In the genomic region with DNA sequence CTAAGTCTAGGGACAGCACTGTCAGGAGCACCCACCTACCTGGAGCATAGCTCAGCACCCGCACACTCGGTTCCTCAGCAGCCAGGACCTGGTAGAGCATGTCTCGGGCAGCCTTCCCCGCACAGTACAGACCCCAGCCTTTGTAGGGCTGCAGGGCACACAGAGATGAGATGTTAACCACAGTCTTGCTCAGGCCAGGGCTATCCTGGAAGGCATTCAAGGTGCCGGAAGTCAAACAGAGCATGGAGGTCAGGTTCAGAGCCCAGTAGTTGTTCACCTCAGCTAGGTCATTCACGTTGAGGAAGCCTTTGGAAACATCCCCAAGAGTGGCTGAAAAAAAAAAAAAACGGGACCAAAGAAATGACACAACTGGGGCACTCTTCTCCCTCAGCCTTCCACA, we compare ENCODE assay signal across 9 mouse cellular contexts. TPM values are rescaled to one million over a fixed set of nuclear protein-coding genes. Genes with fewer than 3 reads are reported as not detected.
A peak's percentile ranks its signal among the peaks of the same experiment; 100 is the strongest.
DNase-seq lines count a peak whose midpoint lies in the region; ATAC-seq and TF ChIP-seq lines count a peak whose summit lies in the region.
"Not testable (repeated sequence)": the region's sequence is repeated elsewhere in the genome, so short reads cannot be mapped to it uniquely, and the experiment has no call there.
"Had no signal": no experiment of that assay in that cellular context is flagged by ENCODE, and none has a peak within 500 bp of the region (broad histone marks: within the 10 kb centered on the region; RNA-seq: fewer than 3 reads in every experiment).

No protein-coding gene starts in this region.

- 65% methylated on average over 7 of the region's 7 CpGs for WGBS in forebrain, embryonic 13.5 days
- 56% methylated on average over 7 of the region's 7 CpGs for WGBS in heart, embryonic 15.5 days
- 57% methylated on average over 7 of the region's 7 CpGs for WGBS in intestine, embryonic 16.5 days
- WGBS in limb, embryonic 14.5 days = 63% methylated on average over 7 of the region's 7 CpGs
- 44% methylated on average over 7 of the region's 7 CpGs for WGBS in lung, embryonic 16.5 days
- WGBS in neural tube, embryonic 11.5 days = 70% methylated on average over 7 of the region's 7 CpGs

- H3K27ac ChIP-seq in forebrain, embryonic 13.5 days; heart, embryonic 15.5 days; limb, embryonic 14.5 days (replicated peaks; ENCODE audit: low read depth, low read length); neural tube, embryonic 11.5 days (ENCODE audit: low read depth, low read length): not testable (repeated sequence)
- H3K27ac ChIP-seq in intestine, embryonic 16.5 days (ENCODE audit: low read length) = peak overlapping the region; percentile 92
- peak overlapping the region; percentile 97; the same call in 1 of the 2 replicates for H3K27ac ChIP-seq in lung, embryonic 16.5 days (ENCODE audit: low read length)

- not testable (repeated sequence) for H3K27me3 ChIP-seq in C2C12 (ENCODE audit: control insufficient read depth, insufficient read depth, insufficient read length); forebrain, embryonic 13.5 days; heart, embryonic 15.5 days; intestine, embryonic 16.5 days (replicated peaks; ENCODE audit: control insufficient read depth, insufficient read depth, low read length); limb, embryonic 14.5 days (ENCODE audit: control insufficient read depth, insufficient read depth, low read length); lung, embryonic 16.5 days (ENCODE audit: control insufficient read depth, insufficient read depth, low read depth, low read length); neural tube, embryonic 11.5 days (ENCODE audit: control insufficient read depth, insufficient read depth, low read length)

- not testable (repeated sequence) for TF ChIP-seq CTCF in C2C12 (IDR thresholded peaks at IDR 0.05; ENCODE audit: control insufficient read depth, insufficient read depth, insufficient read length)

- peak overlapping the region; percentile 74 for H3K4me3 ChIP-seq in C2C12 (ENCODE audit: insufficient read depth, poor library complexity, severe bottlenecking)
- H3K4me3 ChIP-seq in forebrain, embryonic 13.5 days = peak overlapping the region; percentile 79
- peak overlapping the region; percentile 76 for H3K4me3 ChIP-seq in heart, embryonic 15.5 days
- H3K4me3 ChIP-seq in intestine, embryonic 16.5 days (ENCODE audit: low read length) = peak overlapping the region; percentile 68
- H3K4me3 ChIP-seq in limb, embryonic 14.5 days (replicated peaks; ENCODE audit: low read length) = peak overlapping the region; percentile 83
- H3K4me3 ChIP-seq in lung, embryonic 16.5 days (ENCODE audit: low read length) = peak overlapping the region; percentile 91
- peak overlapping the region; percentile 81 for H3K4me3 ChIP-seq in neural tube, embryonic 11.5 days (ENCODE audit: low read depth, low read length)

- not testable (repeated sequence) for H3K79me3 ChIP-seq in C2C12 (ENCODE audit: low read depth)

- H3K79me2 ChIP-seq in C2C12 (ENCODE audit: control insufficient read depth, insufficient read depth) = not testable (repeated sequence)

- 0 out of 2 replicates have a peak overlapping the region, but pooled peaks have one; percentile 80 for H3K9ac ChIP-seq in forebrain, embryonic 13.5 days
- peak overlapping the region; percentile 82 for H3K9ac ChIP-seq in heart, embryonic 15.5 days
- peak overlapping the region; percentile 91 for H3K9ac ChIP-seq in intestine, embryonic 16.5 days (ENCODE audit: low read depth, low read length)
- H3K9ac ChIP-seq in limb, embryonic 14.5 days (ENCODE audit: low read depth, low read length, severe bottlenecking) = peak overlapping the region; percentile 81
- H3K9ac ChIP-seq in lung, embryonic 16.5 days (ENCODE audit: low read length) = peak overlapping the region; percentile 92
- not testable (repeated sequence) for H3K9ac ChIP-seq in neural tube, embryonic 11.5 days (ENCODE audit: low read length)

- 0 out of 2 replicates have a peak, but pooled peaks have one; percentile 11 for ATAC-seq in forebrain, embryonic 13.5 days
- not testable (repeated sequence) for ATAC-seq in heart, embryonic 15.5 days (replicated peaks; ENCODE audit: insufficient number of reproducible peaks, insufficient read depth, low FRiP score, low read depth); limb, embryonic 14.5 days (ENCODE audit: low FRiP score, low read depth); lung, embryonic 16.5 days (ENCODE audit: low read depth); neural tube, embryonic 11.5 days (ENCODE audit: insufficient read depth, low FRiP score, low TSS enrichment)
- ATAC-seq in intestine, embryonic 16.5 days = peak; percentile 2; the same call in 1 of the 2 replicates

- TF ChIP-seq POLR2A in limb, embryonic 14.5 days (IDR thresholded peaks at IDR 0.05; ENCODE audit: borderline replicate concordance, extremely low read depth, insufficient read depth, insufficient read length) = not testable (repeated sequence)

- H3K4me2 ChIP-seq in forebrain, embryonic 13.5 days = peak overlapping the region; percentile 70
- peak overlapping the region; percentile 68 for H3K4me2 ChIP-seq in heart, embryonic 15.5 days
- peak overlapping the region; percentile 49 for H3K4me2 ChIP-seq in intestine, embryonic 16.5 days (ENCODE audit: low read depth, low read length)
- peak overlapping the region; percentile 54 for H3K4me2 ChIP-seq in limb, embryonic 14.5 days (replicated peaks; ENCODE audit: low read depth, low read length, severe bottlenecking)
- H3K4me2 ChIP-seq in lung, embryonic 16.5 days (ENCODE audit: low read depth, low read length) = peak overlapping the region; percentile 61
- H3K4me2 ChIP-seq in neural tube, embryonic 11.5 days (ENCODE audit: low read depth) = peak overlapping the region; percentile 59

- H3ac ChIP-seq in C2C12 (ENCODE audit: control insufficient read depth, insufficient read length, low read depth) = peak overlapping the region; percentile 33

- H3K9me3 ChIP-seq in forebrain, embryonic 13.5 days (replicated peaks); heart, embryonic 15.5 days (replicated peaks); intestine, embryonic 16.5 days (ENCODE audit: control insufficient read depth, low read length); limb, embryonic 14.5 days (ENCODE audit: control insufficient read depth, low read length); lung, embryonic 16.5 days (ENCODE audit: control insufficient read depth, low read length); neural tube, embryonic 11.5 days (ENCODE audit: control insufficient read depth, low read length): not testable (repeated sequence)

- H3K36me3 ChIP-seq in C2C12 (ENCODE audit: control insufficient read depth, insufficient read depth); forebrain, embryonic 13.5 days (ENCODE audit: poor library complexity, severe bottlenecking); heart, embryonic 15.5 days; intestine, embryonic 16.5 days (ENCODE audit: control insufficient read depth, insufficient read depth, low read length); lung, embryonic 16.5 days (ENCODE audit: control insufficient read depth, insufficient read depth, low read length); neural tube, embryonic 11.5 days (ENCODE audit: control insufficient read depth, insufficient read depth, low read length): not testable (repeated sequence)
- H3K36me3 ChIP-seq in limb, embryonic 14.5 days (ENCODE audit: control insufficient read depth, insufficient read depth, low read length) = peaks cover 20% of the 10 kb centered on the region

- H3K4me1 ChIP-seq in forebrain, embryonic 13.5 days; intestine, embryonic 16.5 days (ENCODE audit: control insufficient read depth, insufficient read depth, low read length); limb, embryonic 14.5 days (ENCODE audit: control insufficient read depth, insufficient read depth, low read length); lung, embryonic 16.5 days (replicated peaks; ENCODE audit: control insufficient read depth, insufficient read depth, low read length); neural tube, embryonic 11.5 days (ENCODE audit: control insufficient read depth, insufficient read depth, low read length): not testable (repeated sequence)
- H3K4me1 ChIP-seq in heart, embryonic 15.5 days (replicated peaks) = peaks cover 12% of the 10 kb centered on the region

- peak; percentile 36 for DNase-seq in cerebellum, adult 9-11 months
- not testable (repeated sequence) for DNase-seq in limb, embryonic 14.5 days (ENCODE audit: low spot score); neural tube, embryonic 11.5 days (ENCODE audit: low spot score)

RNA-seq across cellular contexts. Expression of a gene that starts 0.8 kb away (rescaled TPM):
- polyA plus RNA-seq in C2C12 (2012; fragmentation: generic; extraction: Trizol) = 96.7 TPM
- polyA plus RNA-seq in forebrain, embryonic 13.5 days (2015; fragmentation: Nextera tagmentation; extraction: Ambion mirVana) = 29.1 and 30.6 TPM in 2 replicates
- 51.1 and 54.4 TPM in 2 replicates for polyA plus RNA-seq in heart, embryonic 15.5 days (2015; fragmentation: Nextera tagmentation; extraction: Ambion mirVana)
- 94.1 and 101 TPM in 2 replicates for polyA plus RNA-seq in intestine, embryonic 16.5 days (2015; fragmentation: Nextera tagmentation; extraction: Ambion mirVana)
- polyA plus RNA-seq in limb, embryonic 14.5 days (2012; rRNA removed) = 16.8 and 18.4 TPM in 2 replicates
- polyA plus RNA-seq in limb, embryonic 14.5 days (2014; fragmentation: Nextera tagmentation; extraction: Ambion mirVana) = 58.2 and 59.9 TPM in 2 replicates
- polyA plus RNA-seq in lung, embryonic 16.5 days (2015; fragmentation: Nextera tagmentation; extraction: Ambion mirVana) = 63.6 and 65.6 TPM in 2 replicates
- 46.8 and 52.4 TPM in 2 replicates for polyA plus RNA-seq in neural tube, embryonic 11.5 days (2014; fragmentation: Nextera tagmentation; extraction: Ambion mirVana)

RNA-seq across cellular contexts. Expression of a gene that starts 50.5 kb away (rescaled TPM):
- not detected for polyA plus RNA-seq in C2C12 (2012; fragmentation: generic; extraction: Trizol)
- polyA plus RNA-seq in forebrain, embryonic 13.5 days (2015; fragmentation: Nextera tagmentation; extraction: Ambion mirVana) = 77.6 and 83.4 TPM in 2 replicates
- polyA plus RNA-seq in heart, embryonic 15.5 days (2015; fragmentation: Nextera tagmentation; extraction: Ambion mirVana) = not detected in 2 replicates
- polyA plus RNA-seq in intestine, embryonic 16.5 days (2015; fragmentation: Nextera tagmentation; extraction: Ambion mirVana) = 0.10 TPM in 1 of 2 replicates, not detected in the other
- polyA plus RNA-seq in limb, embryonic 14.5 days (2012; rRNA removed) = 0.15 and 0.63 TPM in 2 replicates
- 0.17 TPM in 1 of 2 replicates, not detected in the other for polyA plus RNA-seq in limb, embryonic 14.5 days (2014; fragmentation: Nextera tagmentation; extraction: Ambion mirVana)
- not detected in 2 replicates for polyA plus RNA-seq in lung, embryonic 16.5 days (2015; fragmentation: Nextera tagmentation; extraction: Ambion mirVana)
- not detected in 2 replicates for polyA plus RNA-seq in neural tube, embryonic 11.5 days (2014; fragmentation: Nextera tagmentation; extraction: Ambion mirVana)
- polyA plus RNA-seq: thymus, postnatal 0 days had no signal

Comparison
In these comparisons a context has a peak if more than half of its experiments do, and no peak if none do; other contexts are left out.
1. RNA of a gene that starts 50.5 kb away (polyA plus RNA-seq): 77.6 to 83.4 TPM in forebrain, embryonic 13.5 days; 0.15 to 0.63 TPM in limb, embryonic 14.5 days, 0.10 TPM in intestine, embryonic 16.5 days, not detected in neural tube, embryonic 11.5 days, not detected in C2C12 (single experiment), not detected in heart, embryonic 15.5 days and not detected in lung, embryonic 16.5 days; every median in the first group is over 10 times any median in the second.
2. Peak in every context shown above with its lines, with median percentiles within 50 percentile points of each other: H3K4me3 ChIP-seq and H3K4me2 ChIP-seq.